Mouse (Mus musculus) midbrain, embryonic 16.5 days (tissue): ENCODE measurements around the gene Washc1. TPM values are rescaled to one million over a fixed set of nuclear protein-coding genes. Genes with fewer than 3 reads are reported as not detected.
A peak's percentile ranks its signal among the peaks of the same experiment; 100 is the strongest.

Experiments used
- ATAC-seq: fragments of 200-750 bp; cut with Nextera tagmentation; 2 replicates; pipeline ENCODE4 v1.8.0; 2017; ENCODE audit warnings: moderate TSS enrichment
- H3K27ac ChIP-seq: fragments of 300-500 bp; sonication (generic); 2 replicates; pipeline ENCODE4 v1.5.1; 2014; ENCODE audit warnings: mild to moderate bottlenecking, low read length, mixed read lengths
- H3K27me3 ChIP-seq: fragments of 300-500 bp; sonication (generic); 2 replicates; pipeline ENCODE4 v1.6.1; 2014; ENCODE audit warnings: low read depth, low read length, mixed read lengths; ENCODE audit not compliant: control insufficient read depth, insufficient read depth
- H3K36me3 ChIP-seq: fragments of 300-500 bp; sonication (generic); 2 replicates; pipeline ENCODE4 v1.6.1; 2014; ENCODE audit warnings: mild to moderate bottlenecking, low read length, moderate library complexity, mixed read lengths; ENCODE audit not compliant: control insufficient read depth, insufficient read depth
- H3K4me1 ChIP-seq: fragments of 300-500 bp; sonication (generic); 2 replicates; pipeline ENCODE4 v1.6.1; 2014; ENCODE audit warnings: mild to moderate bottlenecking, low read length, mixed read lengths; ENCODE audit not compliant: control insufficient read depth, insufficient read depth
- H3K4me2 ChIP-seq: fragments of 300-500 bp; sonication (generic); 2 replicates; pipeline ENCODE4 v1.6.1; 2014; ENCODE audit warnings: mild to moderate bottlenecking, low read length, mixed read lengths
- H3K4me3 ChIP-seq: fragments of 300-500 bp; sonication (generic); 2 replicates; pipeline ENCODE4 v1.5.1; 2014; ENCODE audit warnings: low read depth, mild to moderate bottlenecking, low read length, moderate library complexity, mixed read lengths
- H3K9ac ChIP-seq: fragments of 300-500 bp; sonication (generic); 2 replicates; pipeline ENCODE4 v1.6.1; 2014; ENCODE audit warnings: low read depth, low read length, mixed read lengths
- H3K9me3 ChIP-seq: fragments of 300-500 bp; sonication (generic); replicated peaks from 2 replicates; pipeline ENCODE4 v1.6.1; 2014; ENCODE audit warnings: mild to moderate bottlenecking, low read length, mixed read lengths; ENCODE audit not compliant: control insufficient read depth, poor library complexity, severe bottlenecking
- WGBS: fragments of 180-500 bp; shearing (Covaris S2); extraction: QIAGEN DNeasy Blood & Tissue Kit; methylation state at CpG from one replicate; pipeline ENCODE4 v1.1.7; 2014; 5-methylcytosine and 5-hydroxymethylcytosine counted together
- polyA plus RNA-seq: library from polyadenylated mRNA; unstranded; fragments of >200 nt; fragmentation: Nextera tagmentation; extraction: Ambion mirVana; gene quantifications from 2 replicates; pipeline ENCODE4 v1.2.1, GENCODE M21; 2015

Washc1 gene
- polyA plus RNA-seq, 1 experiment from 2014 or later, result 50.2 TPM

- no peak overlapping the region for H3K9ac ChIP-seq
- no peaks in the 10 kb centered on the region for H3K9me3 ChIP-seq
- 55% methylated on average over 10 of the region's 10 CpGs for WGBS
- H3K4me3 ChIP-seq, result no peak overlapping the region
- no peak for ATAC-seq
- H3K36me3 ChIP-seq, result no peaks in the 10 kb centered on the region
- no peak overlapping the region for H3K27ac ChIP-seq
- no peak overlapping the region for H3K4me2 ChIP-seq
- H3K4me1 ChIP-seq, result peaks cover 6% of the 10 kb centered on the region; the same call in 1 of the 2 replicates
- H3K27me3 ChIP-seq, result no peaks in the 10 kb centered on the region
These were observed 4.6 kb upstream of the Washc1 start for GRCm38 (mm10) chr17:66106601-66107267.

GRCm38 (mm10) chr17:66107466-66107865 is 3.9 kb upstream of the Washc1 start:
- Histone ChIP-seq H3K36me3 (no peaks in the 10 kb centered on the region), H3K4me2 (no peak overlapping the region), H3K4me1 (peaks cover 10% of the 10 kb centered on the region), H3K27ac (no peak overlapping the region), H3K4me3 (no peak overlapping the region), H3K27me3 (no peaks in the 10 kb centered on the region), H3K9me3 (no peaks in the 10 kb centered on the region), H3K9ac (0 out of 2 replicates have a peak overlapping the region, but pooled peaks have one; percentile 20)
- WGBS, result 69% methylated on average over 8 of the region's 8 CpGs
- ATAC-seq, result no peak

- H3K4me2 ChIP-seq, result no peak overlapping the region
- no peak overlapping the region for H3K27ac ChIP-seq
- H3K27me3 ChIP-seq, result no peaks in the 10 kb centered on the region
- H3K9me3 ChIP-seq, result no peaks in the 10 kb centered on the region
- no peak overlapping the region for H3K4me3 ChIP-seq
- no peaks in the 10 kb centered on the region for H3K36me3 ChIP-seq
- H3K4me1 ChIP-seq, result peaks cover 16% of the 10 kb centered on the region
- H3K9ac ChIP-seq, result no peak overlapping the region
- no peak for ATAC-seq
- 79% methylated on average over 4 of the region's 4 CpGs for WGBS
These were observed 3.1 kb upstream of the Washc1 start for GRCm38 (mm10) chr17:66108198-66108597.

- Histone ChIP-seq H3K9ac (peak overlapping the region; percentile 80; the same call in 1 of the 2 replicates), H3K27ac (no peak overlapping the region), H3K4me3 (peak overlapping the region; percentile 65; the same call in 1 of the 2 replicates), H3K36me3 (peaks cover 13% of the 10 kb centered on the region), H3K27me3 (no peaks in the 10 kb centered on the region), H3K9me3 (no peaks in the 10 kb centered on the region), H3K4me2 (peak overlapping the region; percentile 68), H3K4me1 (peaks cover 16% of the 10 kb centered on the region)
- peak; percentile 14; the same call in 1 of the 2 replicates for ATAC-seq
- WGBS, result 50% methylated on average over 6 of the region's 6 CpGs
These were observed 599 bp upstream of the Washc1 start for GRCm38 (mm10) chr17:66110746-66111145.

- Histone ChIP-seq H3K4me3 (peak overlapping the region; percentile 65), H3K27ac (no peak overlapping the region), H3K9me3 (no peaks in the 10 kb centered on the region), H3K4me2 (peak overlapping the region; percentile 76), H3K9ac (peak overlapping the region; percentile 80), H3K27me3 (no peaks in the 10 kb centered on the region), H3K36me3 (peaks cover 28% of the 10 kb centered on the region), H3K4me1 (peaks cover 16% of the 10 kb centered on the region)
- WGBS, result 54% methylated on average over 4 of the region's 4 CpGs
- no peak for ATAC-seq
These were observed 821 bp downstream of the Washc1 start for GRCm38 (mm10) chr17:66112166-66112565.

- H3K27ac ChIP-seq, result no peak overlapping the region
- no peak overlapping the region for H3K9ac ChIP-seq
- peaks cover 47% of the 10 kb centered on the region for H3K36me3 ChIP-seq
- H3K27me3 ChIP-seq, result no peaks in the 10 kb centered on the region
- 92% methylated on average over 8 of the region's 8 CpGs for WGBS
- H3K4me3 ChIP-seq, result no peak overlapping the region
- no peaks in the 10 kb centered on the region for H3K9me3 ChIP-seq
- ATAC-seq, result no peak
- peaks cover 6% of the 10 kb centered on the region; the same call in 1 of the 2 replicates for H3K4me1 ChIP-seq
- no peak overlapping the region for H3K4me2 ChIP-seq
These were observed 7.6 kb downstream of the Washc1 start for GRCm38 (mm10) chr17:66118991-66119390.

GRCm38 (mm10) chr17:66120701-66121100 is 9.4 kb downstream of the Washc1 start:
- 81% methylated on average over 1 of the region's 1 CpGs for WGBS
- H3K9ac ChIP-seq, result no peak overlapping the region

GRCm38 (mm10) chr17:66123066-66123815 is 11.9 kb downstream of the Washc1 start, which contains the start of gene Ddx11:
Gene Ddx11 (plus strand): TSS chr17:66123520.
- no peaks in the 10 kb centered on the region for H3K9me3 ChIP-seq
- H3K36me3 ChIP-seq, result peaks cover 11% of the 10 kb centered on the region
- WGBS, result 5% methylated on average over 45 of the region's 45 CpGs
- peaks cover 9% of the 10 kb centered on the region; the same call in 1 of the 2 replicates for H3K4me1 ChIP-seq
- ATAC-seq, result peak; percentile 82
- H3K27ac ChIP-seq, result peak within 1 kb of the TSS; percentile 60; the same call in 1 of the 2 replicates
- peak within 1 kb of the TSS; percentile 71 for H3K9ac ChIP-seq
- H3K4me2 ChIP-seq, result peak within 1 kb of the TSS; percentile 81
- no peaks in the 10 kb centered on the region for H3K27me3 ChIP-seq
- peak within 1 kb of the TSS; percentile 88 for H3K4me3 ChIP-seq

More at GRCm38 (mm10) chr17:66120701-66121100, 9.4 kb downstream of the Washc1 start:
- H3K4me3 ChIP-seq, result no peak overlapping the region
- H3K9me3 ChIP-seq, result no peaks in the 10 kb centered on the region
- H3K27ac ChIP-seq, result no peak overlapping the region
- no peaks in the 10 kb centered on the region for H3K27me3 ChIP-seq
- H3K4me2 ChIP-seq, result no peak overlapping the region
- ATAC-seq, result no peak
- H3K4me1 ChIP-seq, result peaks cover 9% of the 10 kb centered on the region; the same call in 1 of the 2 replicates
- H3K36me3 ChIP-seq, result peaks cover 34% of the 10 kb centered on the region
